Mouse (Mus musculus) mouse trophoblast stem cell (cell line): Measurements from ENCODE around the gene Tfg.

Source experiments
- in situ Hi-C, 2 experiments: fragments of 300-500 bp; cut with MseI, MboI; formaldehyde crosslinking; loops; 2 replicates in 1 of 2; 3 replicates in 1 of 2; pipeline ENCODE4 v1.15.1; 2025

Gene Tfg

GRCm38 (mm10) chr16:56717224-56718200 lies at the start of gene Tfg:
Tfg (minus strand) TSS chr16:56717450.
- in situ Hi-C loops: no loop called here

DNA sequence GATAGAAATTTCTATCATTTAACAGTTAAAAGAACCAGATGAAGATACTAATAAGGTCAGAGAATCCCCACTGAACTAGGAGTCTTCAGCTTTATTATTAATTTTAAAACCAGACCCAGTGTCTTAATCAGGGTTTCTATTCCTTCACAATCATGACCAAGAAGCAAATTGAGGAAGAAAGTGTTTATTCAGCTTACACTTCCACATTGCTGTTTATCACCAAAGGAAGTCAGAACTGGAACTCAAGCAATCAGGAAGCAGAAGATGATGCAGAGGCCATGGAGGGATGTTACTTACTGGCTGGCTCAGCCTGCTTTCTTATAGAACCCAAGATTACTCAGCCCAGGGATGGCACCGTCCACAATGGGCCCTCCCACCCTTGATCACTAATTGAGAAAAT lies 11.8 kb upstream of the Tfg start:
- in situ Hi-C loops: no loop called here

- in situ Hi-C loops: no loop called here
These were observed 7.7 kb upstream of the Tfg start for GRCm38 (mm10) chr16:56724927-56725326.

GRCm38 (mm10) chr16:56722357-56722756 lies 5.1 kb upstream of the Tfg start:
- in situ Hi-C loops: no loop called here

DNA sequence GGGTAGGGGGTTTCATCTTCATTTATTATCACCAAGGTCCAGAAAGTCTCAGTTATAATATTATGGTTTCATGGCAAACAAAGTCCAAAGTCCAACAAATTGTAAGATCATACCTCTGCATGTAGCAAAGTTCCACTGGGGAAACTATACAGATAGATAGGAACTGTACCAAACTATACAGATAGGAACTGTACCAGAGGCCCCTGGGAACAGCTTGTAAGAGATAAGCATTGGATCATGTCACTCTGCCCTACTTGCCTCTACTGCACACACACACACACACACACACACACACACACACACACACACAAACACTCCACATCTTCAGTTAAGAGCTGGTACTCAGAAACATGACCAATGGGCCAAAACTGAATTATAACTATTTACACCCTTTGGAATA lies 1.8 kb upstream of the Tfg start:
- in situ Hi-C loops: no loop called here

- in situ Hi-C loops: no loop called here
These were observed 582 bp downstream of the Tfg start for GRCm38 (mm10) chr16:56716557-56717179.

DNA sequence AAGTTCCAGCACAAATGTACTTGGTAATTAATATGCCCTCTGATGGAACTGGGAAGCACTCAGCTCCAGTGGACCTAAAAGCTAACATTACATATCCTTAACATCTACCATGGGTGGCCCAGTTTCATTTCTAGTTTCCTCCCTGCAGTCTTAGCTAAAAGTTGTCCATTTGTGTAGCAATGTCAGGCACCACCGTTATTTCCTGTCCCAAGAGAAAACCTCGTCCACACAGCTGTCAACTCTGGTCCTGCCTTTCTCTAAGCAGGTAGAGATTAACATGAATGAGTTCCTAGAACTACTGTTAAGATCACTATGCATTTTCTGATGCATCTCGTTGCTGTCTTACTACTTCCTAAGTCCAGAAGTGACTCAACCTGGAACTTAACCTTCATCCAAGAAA lies 1.6 kb downstream of the Tfg start:
- in situ Hi-C loops: no loop called here

DNA sequence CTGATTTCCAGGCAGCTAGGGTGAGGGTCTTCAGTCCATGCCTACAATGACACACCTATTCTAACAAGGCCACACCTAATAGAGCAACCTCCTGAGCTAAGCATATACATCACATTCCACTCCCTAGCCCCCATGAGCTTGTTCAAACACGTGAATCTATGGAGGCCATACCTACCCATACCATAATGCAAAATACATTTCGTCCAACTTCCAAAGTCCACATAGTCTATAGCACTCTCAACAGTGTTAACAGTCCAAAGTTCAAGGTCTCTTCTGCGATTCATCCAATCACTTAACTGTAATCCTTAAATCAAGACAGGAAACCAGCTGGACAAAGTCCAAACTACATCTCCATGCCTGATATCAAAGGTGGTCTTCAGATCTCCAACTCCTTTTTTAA lies 7.2 kb downstream of the Tfg start:
- in situ Hi-C loops: no loop called here

DNA sequence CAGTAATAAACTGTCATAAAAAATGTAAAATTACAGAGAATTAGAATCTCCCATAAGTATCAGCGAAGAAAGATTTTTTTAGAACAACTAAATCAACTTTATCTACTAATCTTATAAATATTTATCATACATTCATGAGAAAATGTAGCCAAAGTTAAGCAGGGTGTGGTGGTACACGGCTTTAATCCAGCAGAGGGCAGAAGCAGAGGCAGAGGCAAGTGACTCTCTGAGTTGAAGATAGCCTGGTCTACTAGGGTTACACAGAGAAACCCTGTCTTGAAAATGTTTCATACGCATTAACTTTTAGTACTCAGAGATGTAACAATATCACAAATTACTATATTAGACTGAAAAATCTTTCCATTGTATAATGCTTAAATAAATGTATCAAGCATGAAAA lies 11.5 kb downstream of the Tfg start:
- in situ Hi-C loops: no loop called here

DNA sequence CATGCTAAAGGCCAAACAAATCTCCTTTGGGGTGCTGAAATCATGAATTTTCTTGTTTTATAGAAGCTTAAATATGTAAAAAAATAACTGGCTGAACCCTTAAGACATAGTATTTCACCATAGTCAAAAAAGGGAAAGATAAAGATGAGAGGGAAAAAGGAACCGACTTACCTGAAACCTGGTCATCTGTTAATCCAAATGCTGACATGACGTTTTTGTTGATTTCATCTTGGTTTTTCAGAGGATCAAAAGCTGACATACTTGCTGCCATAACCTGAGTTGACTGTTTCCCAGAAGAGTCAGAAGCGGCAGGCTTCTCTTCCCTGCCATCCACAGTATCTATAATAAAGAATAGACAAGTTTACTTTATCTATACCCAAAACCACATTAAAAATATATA lies 16.4 kb downstream of the Tfg start:
- in situ Hi-C loops: no loop called here

DNA sequence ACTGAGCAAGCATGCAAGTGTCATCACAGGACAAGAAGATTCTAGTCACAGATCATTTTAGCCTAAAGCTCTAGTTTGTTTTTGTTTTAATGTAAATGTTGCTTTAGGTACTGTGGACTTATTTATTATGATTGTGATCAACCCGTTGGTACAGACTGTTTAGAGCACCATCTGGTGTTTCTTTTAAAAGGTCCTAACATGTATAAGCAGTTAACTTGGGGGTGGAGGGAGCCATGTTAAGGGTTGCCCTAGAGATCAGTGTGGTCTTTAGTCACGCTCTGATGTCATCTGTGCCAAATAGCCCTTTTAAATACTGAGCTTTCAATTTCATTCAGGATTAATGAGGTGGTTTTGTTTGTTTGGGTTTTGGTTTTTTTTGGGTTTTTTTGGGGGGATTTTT lies 20.8 kb downstream of the Tfg start:
- in situ Hi-C loops: no loop called here

DNA sequence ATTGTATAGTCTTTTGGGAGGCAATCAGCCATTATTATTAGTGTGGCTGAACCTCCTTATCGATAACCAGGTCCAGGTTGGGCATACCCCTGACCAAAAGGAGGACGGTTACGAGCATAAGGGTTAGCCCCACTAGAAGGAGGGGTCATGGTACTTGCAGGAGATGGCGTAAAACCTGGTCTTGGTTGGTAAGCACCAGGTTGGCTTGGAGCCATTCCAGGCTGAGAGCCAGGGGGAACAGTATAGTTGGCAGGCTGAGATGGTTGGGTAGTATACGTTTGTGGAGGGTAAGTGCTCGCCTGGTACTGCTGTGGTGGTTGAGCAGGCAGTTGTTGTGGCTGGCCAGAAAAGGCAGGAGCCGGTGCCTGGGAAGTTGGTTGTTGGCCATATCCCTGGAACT lies 26.5 kb downstream of the Tfg start:
- in situ Hi-C loops: no loop called here

- in situ Hi-C loops: no loop called here
These were observed 30.5 kb downstream of the Tfg start for GRCm38 (mm10) chr16:56686747-56687146.

GRCm38 (mm10) chr16:56681010-56681645 lies 36.1 kb downstream of the Tfg start:
- in situ Hi-C loops: no loop called here

GRCm38 (mm10) chr16:56677146-56677545 lies 40.1 kb downstream of the Tfg start:
- in situ Hi-C loops: no loop called here

GRCm38 (mm10) chr16:56673420-56673819 lies 43.8 kb downstream of the Tfg start:
- in situ Hi-C loops: no loop called here

DNA sequence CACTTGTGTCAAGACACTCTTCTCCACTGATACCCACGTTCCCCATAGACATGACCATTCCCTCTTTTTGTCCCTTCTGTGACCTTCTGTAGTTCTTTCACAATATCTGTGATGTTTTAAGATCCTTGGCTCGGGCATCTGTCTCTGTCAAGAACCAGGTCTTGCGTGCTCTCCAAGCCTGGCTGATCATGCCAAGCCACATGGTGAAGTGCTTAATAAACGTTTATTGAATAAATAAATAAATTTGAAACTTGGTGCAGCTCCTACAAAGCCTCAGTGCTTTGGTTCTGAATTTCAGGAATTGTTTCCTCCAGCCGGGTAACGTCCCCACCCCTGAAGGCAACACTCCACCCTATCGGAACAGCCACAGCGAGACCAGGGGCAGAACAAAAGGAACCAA lies 46.3 kb downstream of the Tfg start:
- in situ Hi-C loops: no loop called here

- in situ Hi-C loops: no loop called here
These were observed 47.7 kb downstream of the Tfg start for GRCm38 (mm10) chr16:56669520-56669919.

DNA sequence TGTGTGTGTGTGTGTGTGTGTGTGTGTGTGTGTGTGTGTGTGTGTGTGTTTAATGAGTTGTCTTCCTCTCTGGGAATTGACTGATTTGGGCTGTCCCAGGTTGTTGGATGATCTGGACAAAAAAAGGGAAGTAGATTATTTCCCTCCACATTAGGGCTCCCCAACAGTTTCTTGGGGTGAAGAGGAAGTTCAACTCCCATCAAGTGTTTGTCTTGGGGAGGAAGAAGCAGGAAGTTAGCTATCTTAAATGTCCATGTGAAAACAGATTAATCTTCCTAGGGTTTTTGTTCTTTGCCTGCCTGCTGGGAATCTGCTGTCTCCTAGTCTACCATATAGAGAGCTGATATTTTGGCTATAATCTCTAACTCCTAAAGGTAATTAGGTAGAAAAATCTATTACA lies 58.4 kb downstream of the Tfg start:
- in situ Hi-C loops: no loop called here

DNA sequence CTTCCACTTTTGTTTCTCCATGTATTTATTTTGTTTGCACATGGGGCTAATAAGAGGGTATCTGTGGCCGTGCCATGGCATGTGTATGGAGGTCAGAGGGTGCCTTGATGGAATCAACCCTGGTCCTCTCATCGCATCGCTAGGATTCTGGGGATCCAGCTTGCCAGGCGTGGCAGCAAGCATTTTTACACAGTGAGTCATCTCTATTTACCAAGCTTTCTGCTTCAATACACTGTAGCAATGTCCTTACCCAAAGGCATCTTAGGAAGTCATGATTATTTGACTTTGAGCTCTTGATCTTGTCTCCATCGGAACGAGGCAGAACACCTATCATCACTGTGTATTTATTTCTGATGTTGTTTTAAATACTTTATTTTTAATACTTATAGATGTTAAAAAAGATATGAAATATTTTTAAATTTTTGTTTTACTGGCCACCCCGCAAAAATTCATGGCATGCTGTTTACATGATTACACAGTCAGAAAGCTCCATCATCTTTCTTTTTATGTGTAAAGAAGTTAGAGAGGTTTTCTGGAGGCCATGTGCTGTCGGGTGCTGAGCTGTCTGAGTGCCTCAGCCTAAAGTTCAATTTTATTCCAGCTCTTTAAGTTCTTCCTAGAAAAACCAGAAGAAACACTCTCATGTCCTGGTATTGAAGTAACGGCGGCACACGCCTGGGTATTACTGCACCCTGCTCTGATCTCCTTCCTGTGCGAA lies 61.9 kb downstream of the Tfg start:
- in situ Hi-C loops: no loop called here

DNA sequence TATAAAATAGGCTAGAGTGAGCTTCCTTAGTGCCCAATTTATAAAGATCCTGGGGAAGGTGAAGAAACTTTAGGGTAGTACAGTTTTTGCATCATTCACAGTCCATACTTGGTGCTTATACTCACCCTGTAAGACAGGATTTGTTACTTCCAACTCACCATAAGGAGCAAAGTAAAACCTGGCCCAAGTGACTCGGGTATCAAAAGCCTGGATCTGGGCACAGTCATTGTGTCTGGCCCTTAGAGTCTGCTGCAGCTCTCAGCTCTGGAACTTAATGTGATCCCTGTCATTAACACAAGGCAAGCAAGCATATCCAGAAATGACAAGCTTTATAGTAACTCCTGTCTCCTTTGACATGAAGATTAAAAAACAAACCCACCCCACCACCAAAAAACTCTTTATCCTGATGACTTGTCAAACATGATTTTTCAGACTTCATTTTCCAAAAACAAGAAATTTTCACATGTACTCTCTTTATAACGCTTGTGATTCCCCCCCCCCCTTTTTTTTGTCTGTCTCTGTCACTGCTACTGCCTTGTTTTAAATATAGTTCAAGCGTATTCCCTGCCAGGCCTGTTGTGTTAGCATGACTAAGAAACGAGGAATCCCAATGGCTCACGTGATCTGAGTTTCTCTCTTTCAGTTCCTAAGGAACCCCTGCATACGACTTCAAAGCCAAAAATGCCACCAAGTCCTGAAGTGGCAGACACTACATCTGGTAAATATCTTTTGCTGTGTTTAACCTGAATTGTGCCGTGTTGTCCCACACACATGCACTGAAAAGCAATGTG lies 70.7 kb downstream of the Tfg start:
- in situ Hi-C loops: no loop called here
